Mouse (Mus musculus) gastrocnemius, postnatal 36 days (tissue): ENCODE data around the gene Klra3. TPM values are rescaled to one million over a fixed set of nuclear protein-coding genes. Genes with fewer than 3 reads are reported as not detected.
"Not testable (repeated sequence)": the region's sequence is repeated elsewhere in the genome, so short reads cannot be mapped to it uniquely, and the experiment has no call there.

Source experiments
- DNase-seq, 2 experiments: peaks; one replicate each; pipeline ENCODE4 v3.0.0; 2022
- intact Hi-C: fragments of 180-260 bp; cut with DNase I; formaldehyde crosslinking; loops from one replicate; pipeline ENCODE4 v1.15.1; 2025
- long read RNA-seq, 2 experiments: library from polyadenylated mRNA; stranded (forward); transcript quantifications; one replicate each; pipeline ENCODE4 v2.0.0; 2021
- total RNA-seq, 2 experiments: library from RNA; stranded (reverse); gene quantifications; 2 replicates each; pipeline ENCODE4 v1.2.3; 2021

The Klra3 gene
- total RNA-seq = not detected
- long read RNA-seq, experiment 1 = 0 reads
- long read RNA-seq, experiment 2 = 0 reads

DNA sequence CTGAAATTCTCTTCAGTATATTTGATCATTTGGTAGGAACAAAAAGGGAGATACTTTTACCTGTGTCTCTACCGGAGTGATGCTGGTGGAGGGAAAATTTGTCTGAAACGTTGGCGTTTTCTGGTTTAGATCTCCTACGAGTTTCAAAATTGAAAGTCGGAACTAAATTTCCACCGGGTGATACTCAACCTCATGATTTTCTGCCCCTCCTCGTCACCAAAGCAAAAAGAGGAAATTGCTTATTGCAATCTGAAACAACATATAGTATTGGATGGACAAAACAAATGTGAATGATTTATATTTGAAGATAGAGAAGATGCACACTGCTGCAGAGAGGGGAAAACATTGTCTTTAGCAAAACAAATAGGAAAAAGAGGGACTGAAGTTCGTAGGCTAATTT, at the start of gene Klra3:
Gene Klra3, minus strand, starts transcription at position 164 of the 400 bp plus-strand sequence.
- intact Hi-C loops = no loop called here
- no peak for DNase-seq

DNA sequence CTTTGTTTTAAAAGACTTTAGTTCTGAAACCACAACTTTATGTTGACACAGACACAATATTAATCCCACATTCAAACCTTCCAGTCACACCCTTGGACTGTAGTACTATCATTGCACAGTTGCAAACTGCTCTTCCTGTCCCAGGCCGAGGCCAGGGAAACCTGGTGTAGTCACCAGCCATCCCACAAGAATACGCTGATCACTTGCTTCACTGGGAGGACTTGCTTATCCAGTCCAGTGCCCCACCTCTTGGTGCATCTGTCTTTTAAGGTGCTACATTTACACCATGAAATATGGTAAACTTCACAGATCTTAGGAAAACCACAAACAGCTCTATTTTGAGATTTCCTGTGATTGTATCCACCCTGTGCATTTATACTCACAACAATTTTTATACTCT, 49.4 kb upstream of the Klra3 start, which contains the start of gene Klra1:
Gene Klra1, minus strand, starts transcription at position 125 of the 400 bp plus-strand sequence.
- DNase-seq = no peak

DNA sequence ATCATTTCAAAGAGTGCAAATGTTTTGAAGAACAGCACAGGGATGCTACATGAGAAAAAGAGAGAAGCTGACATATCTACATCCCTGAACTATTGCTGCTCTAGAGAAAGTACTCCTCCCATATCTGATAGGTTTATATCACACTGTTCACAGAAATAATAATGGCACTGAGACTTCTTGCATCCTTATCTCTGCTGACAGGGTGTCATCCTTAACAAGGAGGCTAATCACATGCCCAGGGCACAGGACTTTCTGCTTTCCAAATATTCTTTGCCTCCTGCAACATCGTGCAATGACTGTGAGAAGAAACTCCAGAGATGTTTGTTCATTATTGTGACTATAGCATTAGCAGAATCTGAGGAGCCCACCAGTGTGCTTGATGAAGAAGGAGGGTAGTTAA, 48.4 kb upstream of the Klra3 start:
- DNase-seq = no peak

More for the DNA sequence above, 49.4 kb upstream of the Klra3 start, which contains the start of gene Klra1:
- intact Hi-C loops = no loop called here

DNA sequence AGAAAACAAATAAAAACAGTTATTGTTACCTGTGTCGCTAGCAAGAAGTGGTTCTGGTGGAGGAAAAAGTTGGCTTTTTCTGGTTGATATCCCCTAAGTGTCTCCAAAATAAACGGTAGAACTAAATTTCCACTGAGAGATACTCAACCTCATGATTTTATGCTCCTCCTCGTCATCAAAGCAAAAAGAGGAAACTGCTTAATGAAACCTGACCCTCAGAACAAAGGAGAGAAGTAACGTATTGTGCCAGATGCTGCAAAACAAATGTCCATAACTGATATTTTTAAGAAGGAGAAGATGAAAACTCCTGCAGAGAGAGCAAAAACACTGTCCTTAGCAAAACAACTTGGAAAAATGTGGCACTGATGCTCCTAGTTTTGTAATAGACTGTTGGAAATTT, 45.0 kb upstream of the Klra3 start:
- intact Hi-C loops = no loop called here
- DNase-seq = no peak

More for the DNA sequence above, 48.4 kb upstream of the Klra3 start:
- intact Hi-C loops = no loop called here

DNA sequence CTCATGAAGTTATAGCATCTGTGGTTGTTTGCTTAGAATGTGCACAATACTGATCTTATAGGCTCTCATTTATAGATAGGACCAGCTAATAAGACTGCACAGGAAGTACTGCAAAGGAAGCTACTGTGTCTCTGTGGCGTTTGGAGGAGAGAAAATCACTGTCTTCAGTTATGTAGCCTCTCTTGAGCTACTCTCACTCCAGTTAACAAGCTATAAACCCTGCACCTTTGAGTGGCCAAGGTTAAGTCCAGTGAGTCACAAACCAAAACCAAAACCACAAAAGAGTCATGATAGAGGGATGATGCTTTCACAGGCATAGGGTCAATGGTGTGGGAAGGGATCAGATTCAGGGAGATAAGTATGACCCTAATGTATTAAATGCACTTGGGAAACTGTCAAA, 8.0 kb upstream of the Klra3 start:
- DNase-seq, intact Hi-C loops: not testable (repeated sequence)

DNA sequence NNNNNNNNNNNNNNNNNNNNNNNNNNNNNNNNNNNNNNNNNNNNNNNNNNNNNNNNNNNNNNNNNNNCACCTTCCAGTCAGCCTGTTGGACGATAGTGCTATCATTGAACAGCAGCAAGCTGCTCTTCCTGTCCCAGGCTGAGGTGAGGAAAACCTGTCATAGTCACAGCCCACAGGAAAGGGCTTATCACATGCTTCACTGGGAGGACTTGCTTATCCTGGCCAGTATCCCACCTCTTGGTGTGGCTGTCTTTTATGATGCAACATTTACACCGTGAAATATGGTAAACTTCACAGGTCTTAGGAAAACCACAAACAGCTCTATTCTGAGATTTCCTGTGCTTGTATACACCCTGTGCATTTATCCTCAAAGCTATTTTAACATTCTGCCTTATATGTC, 4.6 kb upstream of the Klra3 start:
- intact Hi-C loops, DNase-seq: not testable (repeated sequence)

DNA sequence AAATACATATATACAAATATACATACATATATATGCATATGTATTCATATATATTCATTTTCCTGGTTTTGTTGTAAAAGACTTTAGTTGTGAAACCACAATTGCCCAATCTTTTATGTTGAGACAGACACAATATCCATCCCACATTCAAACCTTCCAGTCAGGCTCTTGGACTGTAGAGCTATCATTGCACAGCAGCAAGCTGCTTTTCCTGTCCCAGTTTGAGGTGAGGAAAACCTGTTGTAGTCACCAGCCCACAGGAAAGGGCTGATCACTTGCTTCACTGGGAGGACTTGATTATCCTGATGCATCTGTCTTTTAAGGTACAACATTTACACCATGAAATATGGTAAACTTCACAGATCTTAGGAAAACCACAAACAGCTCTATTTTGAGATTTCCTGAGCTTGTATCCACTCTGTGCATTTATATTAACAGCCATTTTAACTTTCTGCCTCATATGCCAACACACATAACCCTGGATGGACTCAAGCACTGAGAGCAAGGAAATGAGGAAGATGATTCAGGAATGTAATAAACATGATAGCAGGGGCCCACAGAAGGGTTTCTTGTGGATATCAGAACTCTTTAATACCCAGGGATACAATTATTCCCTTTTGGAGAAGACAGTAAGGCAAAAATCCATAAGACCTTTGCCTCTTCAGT, 49.3 kb downstream of the Klra3 start:
- DNase-seq = no peak
- intact Hi-C loops = no loop called here

DNA sequence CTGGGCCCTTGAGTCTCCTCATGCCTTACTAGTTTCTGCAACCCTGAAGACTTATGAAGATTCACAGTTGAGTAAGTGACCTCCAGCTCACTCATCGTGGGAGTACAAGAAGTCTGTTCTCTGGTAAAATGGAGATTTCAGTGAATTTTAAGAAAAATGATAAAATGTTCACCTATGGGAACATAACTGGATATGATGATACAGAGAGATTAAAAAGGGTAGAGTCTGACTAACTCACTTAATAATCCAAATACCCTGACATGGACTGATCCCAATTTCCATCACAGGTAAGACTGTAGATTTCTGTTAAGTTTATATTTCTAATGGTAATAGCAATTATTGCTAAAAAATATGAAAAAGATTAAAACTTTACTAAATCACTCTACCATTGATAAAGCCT, 55.5 kb downstream of the Klra3 start, which contains the start of gene Klra10:
Gene Klra10, minus strand, starts transcription at position 101 of the 400 bp plus-strand sequence.
- DNase-seq, intact Hi-C loops: not testable (repeated sequence)

Other genes starting within 250 kb of the Klra3 start
- gene Klra8, start 207.7 kb downstream of the Klra3 start, total RNA-seq = not detected
- gene Klra9, start 144.5 kb downstream of the Klra3 start, total RNA-seq = under 1 TPM in 1 of 2 experiments, not detected in 1; 0.54 TPM
- gene Klra7, start 104.3 kb downstream of the Klra3 start, total RNA-seq = not detected
- gene Klra10, start 55.6 kb downstream of the Klra3 start, total RNA-seq = not detected
- gene Klra1, start 49.3 kb upstream of the Klra3 start, total RNA-seq = not detected